ENCODE assay signal across 9 mouse cellular contexts in the genomic region with DNA sequence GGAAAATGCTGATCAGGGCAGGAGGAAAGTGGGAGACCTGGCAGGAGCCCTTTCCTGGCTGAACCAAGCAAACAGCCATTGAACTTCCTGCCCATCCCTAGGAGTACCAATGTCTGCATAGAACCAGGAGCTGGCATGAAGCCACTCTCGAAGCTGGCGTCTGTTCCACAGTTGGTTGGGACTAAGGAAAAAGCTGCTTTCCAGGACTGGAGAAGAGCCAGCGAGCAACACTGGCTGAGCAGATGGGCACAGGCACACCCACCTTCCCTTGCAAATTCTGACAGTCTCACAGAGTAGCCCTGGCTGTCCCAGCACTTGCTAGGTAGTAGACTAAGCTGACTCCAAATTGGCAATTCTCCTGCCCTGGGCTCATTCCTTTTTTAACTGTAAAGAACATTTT. TPM values are rescaled to one million over a fixed set of nuclear protein-coding genes. Genes with fewer than 3 reads are reported as not detected.
A peak's percentile ranks its signal among the peaks of the same experiment; 100 is the strongest.
DNase-seq lines count a peak whose midpoint lies in the region; ATAC-seq lines count a peak whose summit lies in the region.
"Had no signal": no experiment of that assay in that cellular context is flagged by ENCODE, and none has a peak within 500 bp of the region (broad histone marks: within the 10 kb centered on the region; RNA-seq: fewer than 3 reads in every experiment).

No protein-coding gene starts in this region.

- intact Hi-C loops in heart, postnatal 10 days (cut with DNase I) = loop anchor here (5.0 kb wide), 1 partner anchor 217 kb away; no protein-coding TSS in a partner anchor

- no peak overlapping the region for H3K9ac ChIP-seq in limb, embryonic 13.5 days
- H3K9ac ChIP-seq: lung, embryonic 15.5 days had no signal

- H3K36me3 ChIP-seq in limb, embryonic 13.5 days = peaks cover 7% of the 10 kb centered on the region; the same call in 1 of the 2 replicates
- H3K36me3 ChIP-seq: lung, embryonic 15.5 days had no signal

- peak overlapping the region; percentile 79; the same call in 1 of the 2 replicates for H3K27ac ChIP-seq in limb, embryonic 13.5 days

- no peak overlapping the region for H3K4me2 ChIP-seq in limb, embryonic 13.5 days (replicated peaks)
- H3K4me2 ChIP-seq: lung, embryonic 15.5 days had no signal

- no peak overlapping the region for H3K4me3 ChIP-seq in limb, embryonic 13.5 days
- H3K4me3 ChIP-seq: lung, embryonic 15.5 days had no signal

- ATAC-seq in limb, embryonic 13.5 days (ENCODE audit: low FRiP score, low read depth) = no peak
- no peak for ATAC-seq in erythroid progenitor cell, adult 5-6 weeks (replicated peaks; ENCODE audit: low FRiP score, poor library complexity, severe bottlenecking)

- peak; percentile 43 to 58 for DNase-seq in heart, postnatal 10 days
- no peak for DNase-seq in heart, adult 9 months (ENCODE audit: low spot score in 2 of 2)
- peak; percentile 82 for DNase-seq in MN1 (ENCODE audit: low spot score)
- DNase-seq in cerebellum, adult 8-10 months = peak; percentile 67
- DNase-seq in kidney, postnatal 10 days = peak; percentile 70
- no peak for DNase-seq in retina, postnatal 1 day

- H3K4me1 ChIP-seq in limb, embryonic 13.5 days = peaks cover 34% of the 10 kb centered on the region

- 78% methylated on average over 3 of the region's 3 CpGs for WGBS in limb, embryonic 13.5 days

- H3K9me3 ChIP-seq in limb, embryonic 13.5 days = no peaks in the 10 kb centered on the region
- H3K9me3 ChIP-seq: lung, embryonic 15.5 days had no signal

- no peaks in the 10 kb centered on the region for H3K27me3 ChIP-seq in limb, embryonic 13.5 days
- H3K27me3 ChIP-seq: lung, embryonic 15.5 days had no signal

RNA-seq across cellular contexts. Expression of a gene that starts 3.5 kb away (rescaled TPM):
- total RNA-seq in heart, postnatal 10 days (2021) = under 1 TPM; 0.12 to 0.22 TPM
- polyA plus RNA-seq in limb, embryonic 13.5 days (2015; fragmentation: Nextera tagmentation; extraction: Ambion mirVana) = not detected in 2 replicates
- not detected in 2 replicates for total RNA-seq in erythroid progenitor cell, adult 5-6 weeks (2015; ENCODE audit: low replicate concordance)
- total RNA-seq in erythroid progenitor cell, adult 5-6 weeks (2017; ENCODE audit: low replicate concordance) = not detected in 2 replicates
- polyA plus RNA-seq: lung, embryonic 15.5 days had no signal

RNA-seq across cellular contexts. Expression of a gene that starts 22.5 kb away (rescaled TPM):
- 10 to 100 TPM; 16.4 to 18.1 TPM for total RNA-seq in heart, postnatal 10 days (2021)
- polyA plus RNA-seq in limb, embryonic 13.5 days (2015; fragmentation: Nextera tagmentation; extraction: Ambion mirVana) = 124 and 125 TPM in 2 replicates
- 9.6 and 20.2 TPM in 2 replicates for total RNA-seq in erythroid progenitor cell, adult 5-6 weeks (2015; ENCODE audit: low replicate concordance)
- 10.7 and 16.8 TPM in 2 replicates for total RNA-seq in erythroid progenitor cell, adult 5-6 weeks (2017; ENCODE audit: low replicate concordance)

RNA-seq across cellular contexts. Expression of a gene that starts 24.5 kb away (rescaled TPM):
- 100 to 1,000 TPM; 101 to 104 TPM for total RNA-seq in heart, postnatal 10 days (2021)
- polyA plus RNA-seq in limb, embryonic 13.5 days (2015; fragmentation: Nextera tagmentation; extraction: Ambion mirVana) = 246 and 261 TPM in 2 replicates
- 151 and 166 TPM in 2 replicates for total RNA-seq in erythroid progenitor cell, adult 5-6 weeks (2015; ENCODE audit: low replicate concordance)
- 108 and 147 TPM in 2 replicates for total RNA-seq in erythroid progenitor cell, adult 5-6 weeks (2017; ENCODE audit: low replicate concordance)

Comparison
In these comparisons a context has a peak if more than half of its experiments do, and no peak if none do; other contexts are left out.
1. DNase-seq: peak in heart, postnatal 10 days (2 of 2), MN1 (single experiment), cerebellum, adult 8-10 months (single experiment) and kidney, postnatal 10 days (single experiment); none in heart, adult 9 months (0 of 2) and retina, postnatal 1 day (single experiment).